Mouse (Mus musculus): ENCODE measurements around the gene Atxn7l1.

DNA sequence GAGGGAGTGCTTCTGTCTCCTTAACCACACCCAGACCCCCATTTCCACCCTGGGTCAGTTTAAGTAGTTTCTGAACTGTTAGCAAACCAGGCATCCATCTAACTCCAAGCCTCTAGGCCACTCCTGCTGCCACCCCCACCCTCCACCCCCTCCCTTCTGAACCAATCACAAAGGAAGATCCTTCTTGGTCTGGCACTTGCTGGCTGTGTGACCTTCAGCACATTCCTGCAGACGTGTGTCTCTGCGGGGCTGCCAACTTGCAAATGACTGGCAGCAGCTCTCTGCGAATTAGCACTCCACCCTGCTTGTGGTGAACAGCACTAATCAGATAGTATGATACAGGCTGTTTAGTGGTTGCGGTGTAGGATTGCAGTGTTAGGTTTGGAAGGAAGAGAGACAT lies 18.1 kb upstream of the Atxn7l1 start:
- TF ChIP-seq POLR2A (IDR thresholded peaks at IDR 0.05; ENCODE audit: low read depth, low read length): no peak
- TF ChIP-seq CTCF (IDR thresholded peaks at IDR 0.05; ENCODE audit: extremely low read depth, insufficient read depth, insufficient read length, insufficient replicate concordance): no peak

All from spleen, adult 2 months (tissue).